Mouse (Mus musculus) right cerebral cortex, postnatal 4 days (tissue): Measurements from ENCODE around the gene Dolk.

Source experiments
- DNase-seq: peaks from one replicate; pipeline ENCODE4 v3.0.0-alpha.2; 2022

Dolk gene

GRCm38 (mm10) chr2:30247681-30248080 is 38.5 kb downstream of the Dolk start:
- DNase-seq: no peak

- no peak for DNase-seq
Observed at GRCm38 (mm10) chr2:30247036-30247435, 39.1 kb downstream of the Dolk start.

GRCm38 (mm10) chr2:30244595-30245178 is 41.4 kb downstream of the Dolk start:
- no peak for DNase-seq

GRCm38 (mm10) chr2:30243391-30243790 is 42.7 kb downstream of the Dolk start:
- no peak for DNase-seq

GRCm38 (mm10) chr2:30242509-30242908 is 43.6 kb downstream of the Dolk start:
- DNase-seq: no peak

- no peak for DNase-seq
Observed at GRCm38 (mm10) chr2:30240267-30240666, 45.9 kb downstream of the Dolk start, which contains the start of gene Gm28035. Gene Gm28035, plus strand, starts transcription at chr2:30240567.

- DNase-seq: no peak
Observed at GRCm38 (mm10) chr2:30239777-30240176, 46.4 kb downstream of the Dolk start.

- DNase-seq: no peak
Observed at GRCm38 (mm10) chr2:30238906-30239465, 47.1 kb downstream of the Dolk start.

GRCm38 (mm10) chr2:30237881-30238280 is 48.3 kb downstream of the Dolk start:
- DNase-seq: peak; percentile 69

GRCm38 (mm10) chr2:30237199-30237880 is 48.8 kb downstream of the Dolk start, which contains the start of gene Lrrc8a:
Gene Lrrc8a, plus strand, starts transcription at chr2:30237715.
- DNase-seq: peak; percentile 100

GRCm38 (mm10) chr2:30236426-30237198 is 49.5 kb downstream of the Dolk start:
- DNase-seq: no peak

- DNase-seq: no peak
Observed at GRCm38 (mm10) chr2:30235593-30235992, 50.5 kb downstream of the Dolk start.
